Mouse (Mus musculus): ENCODE data around the gene Cfap221. TPM values are rescaled to one million over a fixed set of nuclear protein-coding genes. Genes with fewer than 3 reads are reported as not detected.
A peak's percentile ranks its signal among the peaks of the same experiment; 100 is the strongest.

Cfap221 gene
- polyA plus RNA-seq, 1 experiment from 2014 or later = not detected

- TF ChIP-seq EP300 (IDR thresholded peaks at IDR 0.05; ENCODE audit: low read depth) (no peak), CTCF (IDR thresholded peaks at IDR 0.05; ENCODE audit: low read depth) (no peak)
- Histone ChIP-seq H3K4me2 (ENCODE audit: low read depth, low read length) (no peak overlapping the region), H3K36me3 (replicated peaks; ENCODE audit: insufficient read depth, low read length) (no peaks in the 10 kb centered on the region), H3K4me1 (ENCODE audit: insufficient read depth) (no peaks in the 10 kb centered on the region), H3K27me3 (ENCODE audit: insufficient read depth, low read length) (no peaks in the 10 kb centered on the region), H3K27ac (ENCODE audit: low read depth) (no peak overlapping the region), H3K4me3 (ENCODE audit: low read depth, low read length) (no peak overlapping the region), H3K9me3 (ENCODE audit: low read length) (no peaks in the 10 kb centered on the region), H3K9ac (replicated peaks) (no peak overlapping the region)
- WGBS (ENCODE audit: insufficient replicate concordance) = 74% methylated on average over 16 of the region's 16 CpGs
- ATAC-seq = no peak
- no peak for DNase-seq
Measured at GRCm38 (mm10) chr1:119889347-119889746, 107.7 kb downstream of the Cfap221 start.

DNA sequence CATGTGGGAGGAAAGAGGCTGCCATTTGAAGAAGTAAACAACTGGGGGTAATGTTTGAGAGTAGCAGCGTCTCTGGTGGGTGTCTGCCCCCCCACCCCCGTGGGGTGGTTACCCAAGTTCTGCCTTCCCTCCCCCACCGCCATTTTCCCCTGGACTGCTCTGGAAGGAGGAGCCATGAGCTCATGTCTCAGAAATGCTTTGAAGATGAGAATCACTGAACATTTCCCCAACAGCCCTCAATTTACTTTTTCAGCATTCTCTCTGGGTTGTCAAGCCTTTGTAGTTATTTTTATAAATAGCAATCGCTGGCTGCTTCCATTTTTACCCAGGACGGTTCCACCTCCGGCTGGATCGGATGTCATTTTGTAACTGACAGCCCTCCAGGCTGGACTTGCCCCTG is 110.7 kb downstream of the Cfap221 start:
- no peak overlapping the region for H3K9ac ChIP-seq (replicated peaks)
- H3K27me3 ChIP-seq (ENCODE audit: insufficient read depth, low read length) = no peaks in the 10 kb centered on the region
- H3K36me3 ChIP-seq (replicated peaks; ENCODE audit: insufficient read depth, low read length) = no peaks in the 10 kb centered on the region
- H3K4me3 ChIP-seq (ENCODE audit: low read depth, low read length) = no peak overlapping the region
- DNase-seq = no peak
- no peak overlapping the region for H3K27ac ChIP-seq (ENCODE audit: low read depth)
- no peak overlapping the region for H3K4me2 ChIP-seq (ENCODE audit: low read depth, low read length)
- TF ChIP-seq EP300 (IDR thresholded peaks at IDR 0.05; ENCODE audit: low read depth) (no peak), CTCF (IDR thresholded peaks at IDR 0.05; ENCODE audit: low read depth) (no peak)
- no peaks in the 10 kb centered on the region for H3K9me3 ChIP-seq (ENCODE audit: low read length)
- no peak for ATAC-seq
- no peaks in the 10 kb centered on the region for H3K4me1 ChIP-seq (ENCODE audit: insufficient read depth)
- WGBS (ENCODE audit: insufficient replicate concordance) = 68% methylated on average over 7 of the region's 7 CpGs

DNA sequence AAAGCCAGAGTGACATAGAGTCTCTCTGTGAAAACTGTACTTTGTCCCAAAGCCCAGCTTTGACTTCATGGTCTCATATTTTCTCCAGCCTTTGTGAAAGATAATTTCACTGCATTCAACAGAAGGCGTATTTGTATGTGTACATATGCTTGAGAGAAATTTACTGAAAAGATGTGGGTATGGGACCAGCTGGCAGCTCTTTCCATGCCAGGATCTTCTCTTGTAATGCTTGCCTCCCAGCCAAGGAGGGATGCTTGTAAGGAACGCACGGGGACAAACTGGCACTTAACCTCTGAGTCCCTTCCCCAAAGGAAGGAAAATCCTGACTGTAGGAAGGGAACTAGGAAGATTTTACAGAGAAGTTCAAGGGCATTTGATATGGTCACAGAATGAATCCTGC is 112.8 kb downstream of the Cfap221 start:
- Histone ChIP-seq H3K36me3 (replicated peaks; ENCODE audit: insufficient read depth, low read length) (no peaks in the 10 kb centered on the region), H3K4me3 (ENCODE audit: low read depth, low read length) (no peak overlapping the region), H3K9ac (replicated peaks) (no peak overlapping the region), H3K27me3 (ENCODE audit: insufficient read depth, low read length) (no peaks in the 10 kb centered on the region), H3K27ac (ENCODE audit: low read depth) (no peak overlapping the region), H3K4me1 (ENCODE audit: insufficient read depth) (no peaks in the 10 kb centered on the region), H3K9me3 (ENCODE audit: low read length) (no peaks in the 10 kb centered on the region), H3K4me2 (ENCODE audit: low read depth, low read length) (no peak overlapping the region)
- DNase-seq (no peak), ATAC-seq (no peak)
- whole genome bisulfite sequencing (ENCODE audit: insufficient replicate concordance) = 87% methylated on average over 3 of the region's 3 CpGs
- no peak for TF ChIP-seq EP300 (IDR thresholded peaks at IDR 0.05; ENCODE audit: low read depth)
- TF ChIP-seq CTCF (IDR thresholded peaks at IDR 0.05; ENCODE audit: low read depth) = no peak

- Histone ChIP-seq H3K4me1 (ENCODE audit: insufficient read depth) (0 out of 2 replicates have a peak, but pooled peaks cover 9% of the 10 kb centered on the region), H3K9me3 (ENCODE audit: low read length) (no peaks in the 10 kb centered on the region), H3K27ac (ENCODE audit: low read depth) (no peak overlapping the region), H3K36me3 (replicated peaks; ENCODE audit: insufficient read depth, low read length) (no peaks in the 10 kb centered on the region), H3K27me3 (ENCODE audit: insufficient read depth, low read length) (no peaks in the 10 kb centered on the region), H3K4me3 (ENCODE audit: low read depth, low read length) (no peak overlapping the region), H3K4me2 (ENCODE audit: low read depth, low read length) (no peak overlapping the region), H3K9ac (replicated peaks) (no peak overlapping the region)
- 81% methylated on average over 7 of the region's 7 CpGs for WGBS (ENCODE audit: insufficient replicate concordance)
- no peak for ATAC-seq
- TF ChIP-seq CTCF (IDR thresholded peaks at IDR 0.05; ENCODE audit: low read depth) (no peak), EP300 (IDR thresholded peaks at IDR 0.05; ENCODE audit: low read depth) (no peak)
- no peak for DNase-seq
Measured at GRCm38 (mm10) chr1:119878909-119879308, 118.1 kb downstream of the Cfap221 start.

DNA sequence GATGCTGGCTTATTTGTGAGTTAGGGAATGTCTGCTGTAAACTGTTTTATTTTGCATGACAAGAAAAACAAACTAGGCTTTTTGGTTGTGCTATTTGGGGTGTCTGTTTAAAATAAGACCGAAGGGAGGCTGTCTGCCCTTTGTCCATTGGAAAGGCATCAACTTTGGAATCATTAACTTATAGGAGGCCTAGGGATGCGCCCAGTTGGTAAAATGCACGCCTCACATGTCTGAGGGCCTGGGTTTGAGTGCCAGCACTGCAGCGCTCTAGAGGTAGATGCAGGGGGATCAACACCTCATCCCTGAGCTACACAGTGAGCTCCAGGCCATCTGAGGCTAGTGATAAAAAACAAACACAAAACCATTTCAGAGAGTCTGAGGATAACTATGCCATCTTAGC is 119.6 kb downstream of the Cfap221 start:
- WGBS (ENCODE audit: insufficient replicate concordance) = 55% methylated on average over 4 of the region's 4 CpGs

More for the DNA sequence above, 119.6 kb downstream of the Cfap221 start:
- H3K9ac ChIP-seq (replicated peaks) = no peak overlapping the region
- H3K4me1 ChIP-seq (ENCODE audit: insufficient read depth) = 0 out of 2 replicates have a peak, but pooled peaks cover 9% of the 10 kb centered on the region
- no peaks in the 10 kb centered on the region for H3K36me3 ChIP-seq (replicated peaks; ENCODE audit: insufficient read depth, low read length)
- H3K4me2 ChIP-seq (ENCODE audit: low read depth, low read length) = no peak overlapping the region
- H3K4me3 ChIP-seq (ENCODE audit: low read depth, low read length) = no peak overlapping the region
- H3K27me3 ChIP-seq (ENCODE audit: insufficient read depth, low read length) = no peaks in the 10 kb centered on the region
- TF ChIP-seq CTCF (IDR thresholded peaks at IDR 0.05; ENCODE audit: low read depth) (no peak), EP300 (IDR thresholded peaks at IDR 0.05; ENCODE audit: low read depth) (no peak)
- H3K27ac ChIP-seq (ENCODE audit: low read depth) = no peak overlapping the region
- DNase-seq (no peak), ATAC-seq (peak; percentile 40; the same call in 1 of the 2 replicates)
- H3K9me3 ChIP-seq (ENCODE audit: low read length) = no peaks in the 10 kb centered on the region

Other genes starting within 250 kb of the Cfap221 start
- gene Ptpn4, start 159.6 kb downstream of the Cfap221 start, polyA plus RNA-seq (2015; fragmentation: Nextera tagmentation; extraction: Ambion mirVana) = 1.7 and 1.8 TPM in 2 replicates
- gene Tmem177, start 84.0 kb downstream of the Cfap221 start, polyA plus RNA-seq (2015; fragmentation: Nextera tagmentation; extraction: Ambion mirVana) = 2.2 and 2.8 TPM in 2 replicates
- gene Sctr, start 9.7 kb upstream of the Cfap221 start, polyA plus RNA-seq (2015; fragmentation: Nextera tagmentation; extraction: Ambion mirVana) = 0.05 and 0.13 TPM in 2 replicates
- gene Tmem37, start 76.8 kb upstream of the Cfap221 start, polyA plus RNA-seq (2015; fragmentation: Nextera tagmentation; extraction: Ambion mirVana) = 194 and 201 TPM in 2 replicates
- gene Dbi, start 123.8 kb upstream of the Cfap221 start, polyA plus RNA-seq (2015; fragmentation: Nextera tagmentation; extraction: Ambion mirVana) = 2,261 and 2,342 TPM in 2 replicates
- 5.1 and 5.5 TPM in 2 replicates for gene 3110009E18Rik, start 124.0 kb upstream of the Cfap221 start, polyA plus RNA-seq (2015; fragmentation: Nextera tagmentation; extraction: Ambion mirVana)